ENCODE assay signal across 13 mouse cellular contexts in genomic region chr13:59814109-59814591, GRCm38 (mm10). TPM values are rescaled to one million over a fixed set of nuclear protein-coding genes. Genes with fewer than 3 reads are reported as not detected.
DNase-seq lines count a peak whose midpoint lies in the region; ATAC-seq and TF ChIP-seq lines count a peak whose summit lies in the region.
"Had no signal": no experiment of that assay in that cellular context is flagged by ENCODE, and none has a peak within 500 bp of the region (broad histone marks: within the 10 kb centered on the region; RNA-seq: fewer than 3 reads in every experiment).

No protein-coding gene starts in this region.

- DNase-seq in kidney, postnatal 4 days, result no peak
- DNase-seq in liver, embryonic 14.5 days (ENCODE audit: low read depth in 3 of 3, low spot score in 3 of 3), result peak; percentile 89 to 94 (median 91)
- no peak for DNase-seq in left cerebral cortex, postnatal 14 days (ENCODE audit: low spot score in 2 of 2)
- DNase-seq in gastrocnemius, adult 2 months, result no peak
- no peak for DNase-seq in left cerebral cortex, adult 2 months (ENCODE audit: extremely low spot score in 1 of 2, low spot score in 2 of 2)
- DNase-seq: cerebellum, adult 9-11 months; kidney, postnatal 14 days had no signal

- no peaks in the 10 kb centered on the region for H3K27me3 ChIP-seq in kidney, embryonic 15.5 days
- H3K27me3 ChIP-seq in liver, embryonic 14.5 days (ENCODE audit: control insufficient read depth, insufficient read depth, low read length), result no peaks in the 10 kb centered on the region
- H3K27me3 ChIP-seq in stomach, embryonic 15.5 days (replicated peaks), result no peaks in the 10 kb centered on the region

- H3K4me3 ChIP-seq in kidney, embryonic 15.5 days (replicated peaks), result no peak overlapping the region
- peak overlapping the region; percentile 43 to 53 for H3K4me3 ChIP-seq in liver, embryonic 14.5 days (ENCODE audit: insufficient read depth in 1 of 2, low read depth in 2 of 2, low read length in 2 of 2)
- H3K4me3 ChIP-seq in stomach, embryonic 15.5 days (replicated peaks), result no peak overlapping the region
- no peak overlapping the region for H3K4me3 ChIP-seq in gastrocnemius, adult 2 months
- no peak overlapping the region for H3K4me3 ChIP-seq in left cerebral cortex, adult 2 months

- H3K9ac ChIP-seq in kidney, embryonic 15.5 days, result no peak overlapping the region
- H3K9ac ChIP-seq in liver, embryonic 14.5 days (replicated peaks), result peak overlapping the region; percentile 65
- no peak overlapping the region for H3K9ac ChIP-seq in stomach, embryonic 15.5 days

- peak; percentile 87; the same call in 1 of the 2 replicates for ATAC-seq in kidney, embryonic 15.5 days (replicated peaks; ENCODE audit: low FRiP score)
- peak; percentile 83 for ATAC-seq in common myeloid progenitor, adult 5-6 weeks (replicated peaks; ENCODE audit: low read depth, poor library complexity, severe bottlenecking)
- ATAC-seq in liver, embryonic 14.5 days (ENCODE audit: insufficient read depth), result peak; percentile 100
- ATAC-seq in stomach, embryonic 15.5 days (ENCODE audit: insufficient read depth, low FRiP score, low read depth), result peak; percentile 98
- ATAC-seq: hindbrain, embryonic 16.5 days had no signal

- peaks cover 5% of the 10 kb centered on the region; the same call in 1 of the 2 replicates for H3K4me1 ChIP-seq in kidney, embryonic 15.5 days
- H3K4me1 ChIP-seq in liver, embryonic 14.5 days (replicated peaks; ENCODE audit: control insufficient read depth in 2 of 2, insufficient read depth in 2 of 2, low read length in 1 of 2), result peaks cover 52 to 55% of the 10 kb centered on the region in 2 experiments
- peaks cover 4% of the 10 kb centered on the region for H3K4me1 ChIP-seq in stomach, embryonic 15.5 days

- intact Hi-C loops in left cerebral cortex, postnatal 14 days (cut with DNase I), result no loop called here
- intact Hi-C loops in gastrocnemius, adult 2 months (cut with DNase I), result no loop called here
- intact Hi-C loops in left cerebral cortex, adult 2 months (cut with DNase I), result no loop called here

- no peak for TF ChIP-seq CTCF in liver, embryonic 14.5 days (IDR thresholded peaks at IDR 0.05; ENCODE audit: low read depth)
- TF ChIP-seq CTCF in gastrocnemius, adult 2 months (IDR thresholded peaks at IDR 0.05), result no peak
- TF ChIP-seq CTCF in left cerebral cortex, adult 2 months (IDR thresholded peaks at IDR 0.05), result no peak

- TF ChIP-seq EP300 in liver, embryonic 14.5 days (IDR thresholded peaks at IDR 0.05; ENCODE audit: low read depth), result peak; percentile 99

- H3K9me3 ChIP-seq in kidney, embryonic 15.5 days (replicated peaks), result no peaks in the 10 kb centered on the region
- H3K9me3 ChIP-seq in liver, embryonic 14.5 days (ENCODE audit: control insufficient read depth, low read length), result no peaks in the 10 kb centered on the region
- H3K9me3 ChIP-seq in stomach, embryonic 15.5 days, result no peaks in the 10 kb centered on the region

- no peak overlapping the region for H3K4me2 ChIP-seq in kidney, embryonic 15.5 days
- peak overlapping the region; percentile 98 for H3K4me2 ChIP-seq in liver, embryonic 14.5 days (ENCODE audit: low read depth)
- no peak overlapping the region for H3K4me2 ChIP-seq in stomach, embryonic 15.5 days

- no peak overlapping the region for H3K27ac ChIP-seq in kidney, embryonic 15.5 days
- H3K27ac ChIP-seq in liver, embryonic 14.5 days, result peak overlapping the region; percentile 97
- peak overlapping the region; percentile 41; the same call in 1 of the 2 replicates for H3K27ac ChIP-seq in stomach, embryonic 15.5 days
- H3K27ac ChIP-seq in gastrocnemius, adult 2 months, result no peak overlapping the region
- no peak overlapping the region for H3K27ac ChIP-seq in left cerebral cortex, adult 2 months

- 88% methylated on average over 6 of the region's 6 CpGs for WGBS in kidney, embryonic 15.5 days
- WGBS in liver, embryonic 14.5 days (ENCODE audit: insufficient replicate concordance), result 13% methylated on average over 6 of the region's 6 CpGs
- WGBS in stomach, embryonic 15.5 days, result 75% methylated on average over 6 of the region's 6 CpGs

- peaks cover 86% of the 10 kb centered on the region for H3K36me3 ChIP-seq in kidney, embryonic 15.5 days
- peaks cover 94% of the 10 kb centered on the region for H3K36me3 ChIP-seq in liver, embryonic 14.5 days (replicated peaks; ENCODE audit: control insufficient read depth, insufficient read depth, low read depth)
- peaks cover 53% of the 10 kb centered on the region for H3K36me3 ChIP-seq in stomach, embryonic 15.5 days

RNA-seq across cellular contexts. Expression of gene Tut7, which starts 8.8 kb away (rescaled TPM):
- 48.1 and 48.9 TPM in 2 replicates for polyA plus RNA-seq in kidney, embryonic 15.5 days (2015; fragmentation: Nextera tagmentation; extraction: Ambion mirVana)
- 216 and 219 TPM in 2 replicates for total RNA-seq in common myeloid progenitor, adult 5-6 weeks (2017)
- 21.7 and 40.3 TPM in 2 replicates for polyA plus RNA-seq in liver, embryonic 14.5 days (2012; rRNA removed)
- polyA plus RNA-seq in liver, embryonic 14.5 days (2014; fragmentation: Nextera tagmentation; extraction: Ambion mirVana), result 45.3 and 47.0 TPM in 2 replicates
- polyA plus RNA-seq in stomach, embryonic 15.5 days (2015; fragmentation: Nextera tagmentation; extraction: Ambion mirVana), result 48.1 and 50.6 TPM in 2 replicates
- 10 to 100 TPM; 60.9 to 66.6 TPM for total RNA-seq in left cerebral cortex, postnatal 14 days (2021)
- total RNA-seq in gastrocnemius, adult 2 months (2021), result 10 to 100 TPM; 40.5 to 43.5 TPM
- 10 to 100 TPM; 61.1 to 66.0 TPM for total RNA-seq in left cerebral cortex, adult 2 months (2021)

RNA-seq across cellular contexts. Expression of gene Gm49354, which starts 32.1 kb away (rescaled TPM):
- polyA plus RNA-seq in kidney, embryonic 15.5 days (2015; fragmentation: Nextera tagmentation; extraction: Ambion mirVana), result not detected in 2 replicates
- 9.9 and 11.7 TPM in 2 replicates for total RNA-seq in common myeloid progenitor, adult 5-6 weeks (2017)
- polyA plus RNA-seq in liver, embryonic 14.5 days (2012; rRNA removed), result 0.35 TPM in 1 of 2 replicates, not detected in the other
- not detected in 2 replicates for polyA plus RNA-seq in liver, embryonic 14.5 days (2014; fragmentation: Nextera tagmentation; extraction: Ambion mirVana)
- polyA plus RNA-seq in stomach, embryonic 15.5 days (2015; fragmentation: Nextera tagmentation; extraction: Ambion mirVana), result not detected in 2 replicates
- total RNA-seq in left cerebral cortex, postnatal 14 days (2021), result not detected
- not detected for total RNA-seq in gastrocnemius, adult 2 months (2021)
- not detected for total RNA-seq in left cerebral cortex, adult 2 months (2021)
- total RNA-seq: gastrocnemius, adult 8-10 months; left cerebral cortex, adult 18-20 months had no signal
- polyA plus RNA-seq: hindbrain, embryonic 16.5 days had no signal

RNA-seq across cellular contexts. Expression of gene Isca1, which starts 44.5 kb away (rescaled TPM):
- 128 and 134 TPM in 2 replicates for polyA plus RNA-seq in kidney, embryonic 15.5 days (2015; fragmentation: Nextera tagmentation; extraction: Ambion mirVana)
- 49.7 and 50.9 TPM in 2 replicates for total RNA-seq in common myeloid progenitor, adult 5-6 weeks (2017)
- polyA plus RNA-seq in liver, embryonic 14.5 days (2012; rRNA removed), result 120 and 138 TPM in 2 replicates
- 252 and 281 TPM in 2 replicates for polyA plus RNA-seq in liver, embryonic 14.5 days (2014; fragmentation: Nextera tagmentation; extraction: Ambion mirVana)
- polyA plus RNA-seq in stomach, embryonic 15.5 days (2015; fragmentation: Nextera tagmentation; extraction: Ambion mirVana), result 121 and 127 TPM in 2 replicates
- total RNA-seq in left cerebral cortex, postnatal 14 days (2021), result 100 to 1,000 TPM; 119 to 121 TPM
- 100 to 1,000 TPM; 185 to 198 TPM for total RNA-seq in gastrocnemius, adult 2 months (2021)
- total RNA-seq in left cerebral cortex, adult 2 months (2021), result 100 to 1,000 TPM; 151 to 157 TPM

Comparison
In these comparisons a context has a peak if more than half of its experiments do, and no peak if none do; other contexts are left out.
1. H3K27ac ChIP-seq: peak in liver, embryonic 14.5 days (single experiment) and stomach, embryonic 15.5 days (single experiment); none in kidney, embryonic 15.5 days (single experiment), gastrocnemius, adult 2 months (single experiment) and left cerebral cortex, adult 2 months (single experiment).
2. H3K4me3 ChIP-seq: peak in liver, embryonic 14.5 days (2 of 2); none in kidney, embryonic 15.5 days (single experiment), stomach, embryonic 15.5 days (single experiment), gastrocnemius, adult 2 months (single experiment) and left cerebral cortex, adult 2 months (single experiment).
3. DNase-seq: peak in liver, embryonic 14.5 days (3 of 3); none in kidney, postnatal 4 days (0 of 2), left cerebral cortex, postnatal 14 days (0 of 2), gastrocnemius, adult 2 months (single experiment) and left cerebral cortex, adult 2 months (0 of 2).
4. RNA of gene Gm49354, which starts 32.1 kb away (total RNA-seq): 9.9 to 11.7 TPM in common myeloid progenitor, adult 5-6 weeks; not detected in left cerebral cortex, postnatal 14 days, not detected in gastrocnemius, adult 2 months and not detected in left cerebral cortex, adult 2 months; every median in the first group is over 10 times any median in the second.
5. Peak in every context shown above with its lines, with median percentiles within 50 percentile points of each other: ATAC-seq.